Mouse (Mus musculus) forelimb bud, embryonic 11.5 days (tissue): ENCODE results near the gene Nrde2.
"Not testable (repeated sequence)": the region's sequence is repeated elsewhere in the genome, so short reads cannot be mapped to it uniquely, and the experiment has no call there.

ENCODE experiments used
- DNase-seq: peaks from one replicate; pipeline ENCODE4 v3.0.0-alpha.2; 2012; ENCODE audit warnings: low read depth, low spot score

The Nrde2 gene

GRCm38 (mm10) chr12:100159261-100159975 is at the start of gene Nrde2:
Nrde2 (minus strand) TSS chr12:100159653.
- DNase-seq = peak; percentile 94

GRCm38 (mm10) chr12:100206926-100207325 is 47.5 kb upstream of the Nrde2 start:
- no peak for DNase-seq

- no peak for DNase-seq
Observed at GRCm38 (mm10) chr12:100206521-100206920, 47.1 kb upstream of the Nrde2 start.

- DNase-seq = no peak
Observed at GRCm38 (mm10) chr12:100205156-100205555, 45.7 kb upstream of the Nrde2 start.

- DNase-seq = no peak
Observed at GRCm38 (mm10) chr12:100203759-100204158, 44.3 kb upstream of the Nrde2 start.

GRCm38 (mm10) chr12:100201838-100202237 is 42.4 kb upstream of the Nrde2 start:
- peak; percentile 98 for DNase-seq

- no peak for DNase-seq
Observed at GRCm38 (mm10) chr12:100201363-100201711, 41.9 kb upstream of the Nrde2 start.

GRCm38 (mm10) chr12:100200645-100201362 is 41.4 kb upstream of the Nrde2 start:
- DNase-seq = no peak

- DNase-seq = no peak
Observed at GRCm38 (mm10) chr12:100199891-100200644, 40.6 kb upstream of the Nrde2 start.

- DNase-seq = peak; percentile 96
Observed at GRCm38 (mm10) chr12:100198967-100199660, 39.7 kb upstream of the Nrde2 start, which contains the start of gene Calm1. Calm1 (plus strand) TSS chr12:100199435.

- no peak for DNase-seq
Observed at GRCm38 (mm10) chr12:100196786-100197185, 37.3 kb upstream of the Nrde2 start.

GRCm38 (mm10) chr12:100194181-100194580 is 34.7 kb upstream of the Nrde2 start:
- DNase-seq = no peak

- no peak for DNase-seq
Observed at GRCm38 (mm10) chr12:100190802-100191201, 31.3 kb upstream of the Nrde2 start.

GRCm38 (mm10) chr12:100187756-100188430 is 28.4 kb upstream of the Nrde2 start:
- no peak for DNase-seq

GRCm38 (mm10) chr12:100187013-100187755 is 27.7 kb upstream of the Nrde2 start:
- peak; percentile 98 for DNase-seq

- peak; percentile 68 for DNase-seq
Observed at GRCm38 (mm10) chr12:100186376-100186775, 26.9 kb upstream of the Nrde2 start.

GRCm38 (mm10) chr12:100185897-100186296 is 26.4 kb upstream of the Nrde2 start:
- DNase-seq = no peak

- DNase-seq = not testable (repeated sequence)
Observed at GRCm38 (mm10) chr12:100184976-100185375, 25.5 kb upstream of the Nrde2 start.

- no peak for DNase-seq
Observed at GRCm38 (mm10) chr12:100183970-100184369, 24.5 kb upstream of the Nrde2 start.

GRCm38 (mm10) chr12:100182676-100183075 is 23.2 kb upstream of the Nrde2 start:
- DNase-seq = no peak
